Mouse (Mus musculus): Measurements from ENCODE around the gene Pik3ap1. TPM values are rescaled to one million over a fixed set of nuclear protein-coding genes. Genes with fewer than 3 reads are reported as not detected.

Pik3ap1 gene
- total and polyA plus RNA-seq, 3 experiments, result 0.07 to 0.16 TPM; not detected in 1

DNA sequence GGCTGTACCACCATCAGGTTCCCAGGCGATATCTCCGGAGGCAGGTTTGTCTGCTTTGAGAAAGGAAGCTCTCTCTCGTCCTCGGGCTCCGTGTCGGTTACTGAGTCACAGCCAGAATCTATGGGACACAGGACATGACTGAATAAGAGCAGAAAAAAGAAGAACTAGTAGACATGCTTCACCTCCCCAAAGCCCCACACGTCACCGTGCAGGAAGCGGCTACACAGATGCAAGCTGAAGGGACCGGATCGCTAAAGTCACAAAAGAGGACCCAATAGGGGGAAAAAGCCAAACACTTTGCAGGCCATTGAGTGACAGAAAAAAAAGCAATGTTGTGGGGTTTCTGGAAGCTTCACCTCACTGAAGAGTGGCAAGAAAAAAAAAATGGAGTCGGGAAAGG lies 52.7 kb downstream of the Pik3ap1 start:
- H3K4me1 ChIP-seq (ENCODE audit: insufficient read depth, low read depth, low read length), result no peaks in the 10 kb centered on the region
- TF ChIP-seq TAL1 (conservative IDR thresholded peaks at IDR 0.05; ENCODE audit: low read depth, low read length) (no peak), GATA1 (IDR thresholded peaks at IDR 0.05; ENCODE audit: borderline replicate concordance, low read length) (no peak), POLR2AphosphoS5 (IDR thresholded peaks at IDR 0.05; ENCODE audit: insufficient replicate concordance, low read depth, low read length) (no peak), GATA2 (IDR thresholded peaks at IDR 0.05; ENCODE audit: borderline replicate concordance, low read depth, low read length) (no peak), CTCF (IDR thresholded peaks at IDR 0.05; ENCODE audit: low read depth, low read length) (no peak)
- H3K4me3 ChIP-seq (ENCODE audit: low read depth, low read length), result no peak overlapping the region
- no peak for DNase-seq (ENCODE audit: low spot score)
- no peaks in the 10 kb centered on the region for H3K36me3 ChIP-seq (replicated peaks)
- no peak for ATAC-seq (ENCODE audit: extremely low read depth, insufficient number of reproducible peaks, low FRiP score, poor library complexity, severe bottlenecking)
- peaks cover 7% of the 10 kb centered on the region for H3K27me3 ChIP-seq (ENCODE audit: insufficient read depth, low read length)
- no peaks in the 10 kb centered on the region for H3K9me3 ChIP-seq (replicated peaks)

DNA sequence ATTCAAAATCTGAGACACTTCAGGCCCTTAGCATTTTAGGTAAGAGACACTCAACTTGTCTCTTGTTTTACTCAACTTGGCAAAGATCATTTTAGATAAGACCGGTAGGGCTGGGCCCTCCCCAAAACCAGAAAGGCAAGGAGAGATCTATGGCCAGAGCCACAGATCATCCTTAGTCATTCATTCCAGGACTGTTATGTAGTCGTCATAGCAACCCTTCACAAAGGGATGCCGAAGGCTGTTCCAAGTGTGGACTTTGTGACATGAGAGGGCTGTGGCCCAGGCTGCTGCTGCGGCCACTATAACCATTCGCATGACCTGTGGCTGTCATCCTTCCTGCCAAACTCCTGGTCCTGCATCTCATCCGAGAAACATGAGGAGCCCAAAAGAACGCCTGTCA lies 54.5 kb downstream of the Pik3ap1 start:
- Histone ChIP-seq H3K4me1 (ENCODE audit: insufficient read depth, low read depth, low read length) (no peaks in the 10 kb centered on the region), H3K4me3 (ENCODE audit: low read depth, low read length) (no peak overlapping the region), H3K36me3 (replicated peaks) (no peaks in the 10 kb centered on the region), H3K27me3 (ENCODE audit: insufficient read depth, low read length) (peaks cover 11% of the 10 kb centered on the region), H3K9me3 (replicated peaks) (no peaks in the 10 kb centered on the region)
- no peak for DNase-seq (ENCODE audit: low spot score)
- ATAC-seq (ENCODE audit: extremely low read depth, insufficient number of reproducible peaks, low FRiP score, poor library complexity, severe bottlenecking), result no peak
- TF ChIP-seq GATA2 (IDR thresholded peaks at IDR 0.05; ENCODE audit: borderline replicate concordance, low read depth, low read length) (no peak), POLR2AphosphoS5 (IDR thresholded peaks at IDR 0.05; ENCODE audit: insufficient replicate concordance, low read depth, low read length) (no peak), TAL1 (conservative IDR thresholded peaks at IDR 0.05; ENCODE audit: low read depth, low read length) (no peak), GATA1 (IDR thresholded peaks at IDR 0.05; ENCODE audit: borderline replicate concordance, low read length) (no peak), CTCF (IDR thresholded peaks at IDR 0.05; ENCODE audit: low read depth, low read length) (no peak)

DNA sequence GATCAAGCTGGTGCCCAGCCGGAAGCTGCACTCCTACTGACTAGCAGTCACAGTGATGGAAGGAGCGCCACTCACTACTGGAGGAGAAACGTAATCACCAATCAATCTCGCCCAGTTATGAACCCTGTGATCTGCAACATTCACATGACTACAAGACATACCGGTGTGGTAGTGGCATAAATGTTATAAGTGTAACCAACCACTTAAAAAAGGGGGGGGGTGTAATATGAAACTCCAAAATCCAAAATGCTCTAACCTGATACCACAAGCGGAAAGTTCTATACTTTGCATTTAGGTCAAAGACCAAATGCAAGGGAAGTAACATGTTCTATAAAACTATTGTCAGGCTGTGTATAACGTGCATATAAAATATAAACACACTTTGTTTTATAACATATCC lies 54.9 kb downstream of the Pik3ap1 start:
- H3K4me1 ChIP-seq (ENCODE audit: insufficient read depth, low read depth, low read length), result no peaks in the 10 kb centered on the region
- H3K27me3 ChIP-seq (ENCODE audit: insufficient read depth, low read length), result peaks cover 11% of the 10 kb centered on the region
- DNase-seq (ENCODE audit: low spot score) (no peak), ATAC-seq (ENCODE audit: extremely low read depth, insufficient number of reproducible peaks, low FRiP score, poor library complexity, severe bottlenecking) (no peak)
- no peak for TF ChIP-seq CTCF (IDR thresholded peaks at IDR 0.05; ENCODE audit: low read depth, low read length)
- TF ChIP-seq POLR2AphosphoS5 (IDR thresholded peaks at IDR 0.05; ENCODE audit: insufficient replicate concordance, low read depth, low read length), result no peak
- no peak for TF ChIP-seq TAL1 (conservative IDR thresholded peaks at IDR 0.05; ENCODE audit: low read depth, low read length)
- TF ChIP-seq GATA2 (IDR thresholded peaks at IDR 0.05; ENCODE audit: borderline replicate concordance, low read depth, low read length), result no peak
- TF ChIP-seq GATA1 (IDR thresholded peaks at IDR 0.05; ENCODE audit: borderline replicate concordance, low read length), result no peak
- no peak overlapping the region for H3K4me3 ChIP-seq (ENCODE audit: low read depth, low read length)
- no peaks in the 10 kb centered on the region for H3K36me3 ChIP-seq (replicated peaks)
- H3K9me3 ChIP-seq (replicated peaks), result no peaks in the 10 kb centered on the region

DNA sequence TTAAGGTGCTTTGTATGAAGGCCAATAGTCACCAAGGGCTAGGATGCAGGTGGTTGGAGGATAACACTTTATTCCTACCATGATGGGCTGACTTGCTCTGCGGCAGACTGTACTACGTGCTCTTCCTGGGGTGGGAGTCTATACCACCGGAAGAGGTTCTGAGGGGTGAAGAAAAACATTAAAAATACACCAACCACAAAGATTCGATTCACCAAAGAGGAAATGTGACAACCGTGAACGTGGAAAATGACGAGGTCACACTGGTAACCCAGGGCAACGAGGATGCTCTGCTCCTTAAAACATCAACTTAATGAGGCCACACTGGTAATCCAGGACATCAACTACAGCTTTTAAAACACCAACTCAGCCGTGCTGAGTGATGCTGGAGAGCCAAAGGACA lies 56.2 kb downstream of the Pik3ap1 start:
- Histone ChIP-seq H3K9me3 (replicated peaks) (no peaks in the 10 kb centered on the region), H3K36me3 (replicated peaks) (no peaks in the 10 kb centered on the region), H3K4me1 (ENCODE audit: insufficient read depth, low read depth, low read length) (no peaks in the 10 kb centered on the region), H3K27me3 (ENCODE audit: insufficient read depth, low read length) (peaks cover 15% of the 10 kb centered on the region), H3K4me3 (ENCODE audit: low read depth, low read length) (no peak overlapping the region)
- DNase-seq (ENCODE audit: low spot score) (no peak), ATAC-seq (ENCODE audit: extremely low read depth, insufficient number of reproducible peaks, low FRiP score, poor library complexity, severe bottlenecking) (no peak)
- no peak for TF ChIP-seq TAL1 (conservative IDR thresholded peaks at IDR 0.05; ENCODE audit: low read depth, low read length)

DNA sequence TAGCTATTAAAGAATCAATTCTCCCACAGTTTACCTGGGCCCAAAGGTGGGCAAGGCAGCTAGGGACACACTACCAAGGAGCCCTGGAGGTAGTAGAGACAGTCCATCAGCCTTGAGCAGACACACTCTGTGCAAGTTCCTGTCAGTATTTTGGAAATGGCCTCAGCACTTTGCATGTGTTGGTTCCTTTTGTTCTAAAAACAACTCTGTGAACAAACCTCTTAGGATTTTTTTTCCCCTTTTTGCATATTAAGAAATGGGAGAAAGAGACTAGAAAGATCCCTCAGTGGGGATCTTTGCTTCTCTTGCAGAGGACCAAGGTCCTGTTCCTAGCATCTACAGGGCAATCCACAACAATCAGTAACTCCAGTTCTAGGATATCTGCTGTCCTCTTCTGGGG lies 61.1 kb downstream of the Pik3ap1 start:
- Histone ChIP-seq H3K4me1 (ENCODE audit: insufficient read depth, low read depth, low read length) (no peaks in the 10 kb centered on the region; the same call in 1 of the 2 replicates), H3K4me3 (ENCODE audit: low read depth, low read length) (no peak overlapping the region), H3K27me3 (ENCODE audit: insufficient read depth, low read length) (peaks cover 23% of the 10 kb centered on the region), H3K36me3 (replicated peaks) (no peaks in the 10 kb centered on the region), H3K9me3 (replicated peaks) (no peaks in the 10 kb centered on the region)
- no peak for DNase-seq (ENCODE audit: low spot score)
- ATAC-seq (ENCODE audit: extremely low read depth, insufficient number of reproducible peaks, low FRiP score, poor library complexity, severe bottlenecking), result no peak
- TF ChIP-seq GATA1 (IDR thresholded peaks at IDR 0.05; ENCODE audit: borderline replicate concordance, low read length), result no peak
- no peak for TF ChIP-seq TAL1 (conservative IDR thresholded peaks at IDR 0.05; ENCODE audit: low read depth, low read length)
- TF ChIP-seq CTCF (IDR thresholded peaks at IDR 0.05; ENCODE audit: low read depth, low read length), result no peak
- TF ChIP-seq POLR2AphosphoS5 (IDR thresholded peaks at IDR 0.05; ENCODE audit: insufficient replicate concordance, low read depth, low read length), result no peak
- no peak for TF ChIP-seq GATA2 (IDR thresholded peaks at IDR 0.05; ENCODE audit: borderline replicate concordance, low read depth, low read length)

DNA sequence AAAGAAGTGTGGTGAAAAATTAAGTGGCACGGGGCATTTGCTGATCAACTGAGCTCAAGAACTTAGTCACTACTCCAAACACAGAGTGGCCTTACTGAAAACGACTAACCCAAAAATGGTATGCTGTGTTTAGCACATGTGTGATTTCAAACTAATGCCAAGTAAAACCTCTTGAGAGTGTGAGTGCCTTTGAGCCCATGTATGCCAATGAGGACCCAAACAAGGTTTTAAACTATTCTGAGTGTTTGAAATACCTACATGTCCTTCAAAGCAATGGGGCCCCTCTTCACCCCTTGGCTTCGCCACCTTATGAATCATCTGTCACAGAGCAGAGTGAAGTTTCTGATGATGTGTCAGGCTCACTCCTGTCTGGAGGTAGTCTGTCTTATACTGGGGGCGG lies 61.8 kb downstream of the Pik3ap1 start:
- Histone ChIP-seq H3K36me3 (replicated peaks) (no peaks in the 10 kb centered on the region), H3K4me3 (ENCODE audit: low read depth, low read length) (no peak overlapping the region)
- no peak for TF ChIP-seq GATA1 (IDR thresholded peaks at IDR 0.05; ENCODE audit: borderline replicate concordance, low read length)
- TF ChIP-seq GATA2 (IDR thresholded peaks at IDR 0.05; ENCODE audit: borderline replicate concordance, low read depth, low read length), result no peak
- no peak for TF ChIP-seq CTCF (IDR thresholded peaks at IDR 0.05; ENCODE audit: low read depth, low read length)
- no peak for TF ChIP-seq TAL1 (conservative IDR thresholded peaks at IDR 0.05; ENCODE audit: low read depth, low read length)

DNA sequence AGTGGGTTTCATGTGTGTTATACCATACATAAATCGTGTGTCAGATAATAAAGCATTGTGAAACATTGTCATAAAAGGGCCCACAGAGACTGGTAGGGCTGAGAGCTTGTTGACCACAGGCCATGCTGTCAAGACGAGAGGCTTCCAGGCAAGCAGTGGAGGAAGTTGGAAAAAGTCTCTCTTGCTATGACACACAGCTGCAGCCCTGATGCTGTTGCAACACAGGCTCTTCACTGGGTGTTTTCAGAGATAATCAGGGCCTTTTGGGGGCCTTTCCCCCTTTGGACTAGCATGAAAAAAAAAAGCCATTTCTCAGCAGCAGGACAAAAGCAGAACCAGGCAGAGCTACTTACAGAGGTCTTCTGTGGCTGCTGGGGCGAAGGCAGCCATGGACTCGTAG lies 63.8 kb downstream of the Pik3ap1 start:
- DNase-seq (ENCODE audit: low spot score), result no peak
- TF ChIP-seq CTCF (IDR thresholded peaks at IDR 0.05; ENCODE audit: low read depth, low read length) (no peak), GATA1 (IDR thresholded peaks at IDR 0.05; ENCODE audit: borderline replicate concordance, low read length) (no peak), POLR2AphosphoS5 (IDR thresholded peaks at IDR 0.05; ENCODE audit: insufficient replicate concordance, low read depth, low read length) (no peak), TAL1 (conservative IDR thresholded peaks at IDR 0.05; ENCODE audit: low read depth, low read length) (no peak), GATA2 (IDR thresholded peaks at IDR 0.05; ENCODE audit: borderline replicate concordance, low read depth, low read length) (no peak)
- peaks cover 14% of the 10 kb centered on the region for H3K4me1 ChIP-seq (ENCODE audit: insufficient read depth, low read depth, low read length)
- no peak for ATAC-seq (ENCODE audit: extremely low read depth, insufficient number of reproducible peaks, low FRiP score, poor library complexity, severe bottlenecking)
- no peak overlapping the region for H3K4me3 ChIP-seq (ENCODE audit: low read depth, low read length)
- peaks cover 40% of the 10 kb centered on the region for H3K27me3 ChIP-seq (ENCODE audit: insufficient read depth, low read length)
- no peaks in the 10 kb centered on the region for H3K9me3 ChIP-seq (replicated peaks)
- H3K36me3 ChIP-seq (replicated peaks), result no peaks in the 10 kb centered on the region

More for the DNA sequence above, 61.8 kb downstream of the Pik3ap1 start:
- Histone ChIP-seq H3K9me3 (replicated peaks) (no peaks in the 10 kb centered on the region), H3K4me1 (ENCODE audit: insufficient read depth, low read depth, low read length) (no peaks in the 10 kb centered on the region; the same call in 1 of the 2 replicates), H3K27me3 (ENCODE audit: insufficient read depth, low read length) (peaks cover 28% of the 10 kb centered on the region)
- no peak for ATAC-seq (ENCODE audit: extremely low read depth, insufficient number of reproducible peaks, low FRiP score, poor library complexity, severe bottlenecking)
- DNase-seq (ENCODE audit: low spot score), result no peak
